Mouse (Mus musculus): ENCODE measurements around the gene Spata48.
A peak's percentile ranks its signal among the peaks of the same experiment; 100 is the strongest.

The Spata48 gene

GRCm38 (mm10) chr11:11461635-11462560 lies at the start of gene Spata48, which contains the start of gene Zpbp:
Spata48 (plus strand) TSS chr11:11462094.
Zpbp (minus strand) TSS chr11:11462408.
- peak; percentile 89 for ATAC-seq (ENCODE audit: insufficient number of reproducible peaks, low FRiP score, low TSS enrichment)

GRCm38 (mm10) chr11:11414188-11414587 lies 47.7 kb upstream of the Spata48 start:
- ATAC-seq (ENCODE audit: insufficient number of reproducible peaks, low FRiP score, low TSS enrichment) = no peak

GRCm38 (mm10) chr11:11417356-11417755 lies 44.5 kb upstream of the Spata48 start:
- ATAC-seq (ENCODE audit: insufficient number of reproducible peaks, low FRiP score, low TSS enrichment) = no peak

- no peak for ATAC-seq (ENCODE audit: insufficient number of reproducible peaks, low FRiP score, low TSS enrichment)
Observed at GRCm38 (mm10) chr11:11455037-11455436, 6.9 kb upstream of the Spata48 start.

GRCm38 (mm10) chr11:11462561-11462890 lies 632 bp downstream of the Spata48 start:
- no peak for ATAC-seq (ENCODE audit: insufficient number of reproducible peaks, low FRiP score, low TSS enrichment)

GRCm38 (mm10) chr11:11468924-11469323 lies 7.0 kb downstream of the Spata48 start:
- ATAC-seq (ENCODE audit: insufficient number of reproducible peaks, low FRiP score, low TSS enrichment) = no peak

GRCm38 (mm10) chr11:11484378-11484777 lies 22.5 kb downstream of the Spata48 start:
- ATAC-seq (ENCODE audit: insufficient number of reproducible peaks, low FRiP score, low TSS enrichment) = no peak

GRCm38 (mm10) chr11:11492044-11492443 lies 30.1 kb downstream of the Spata48 start:
- ATAC-seq (ENCODE audit: insufficient number of reproducible peaks, low FRiP score, low TSS enrichment) = no peak

GRCm38 (mm10) chr11:11495697-11496096 lies 33.8 kb downstream of the Spata48 start:
- no peak for ATAC-seq (ENCODE audit: insufficient number of reproducible peaks, low FRiP score, low TSS enrichment)

- no peak for ATAC-seq (ENCODE audit: insufficient number of reproducible peaks, low FRiP score, low TSS enrichment)
Observed at GRCm38 (mm10) chr11:11499944-11500343, 38.0 kb downstream of the Spata48 start.

- ATAC-seq (ENCODE audit: insufficient number of reproducible peaks, low FRiP score, low TSS enrichment) = no peak
Observed at GRCm38 (mm10) chr11:11506187-11506586, 44.3 kb downstream of the Spata48 start.

- no peak for ATAC-seq (ENCODE audit: insufficient number of reproducible peaks, low FRiP score, low TSS enrichment)
Observed at GRCm38 (mm10) chr11:11509413-11509812, 47.5 kb downstream of the Spata48 start.

- no peak for ATAC-seq (ENCODE audit: insufficient number of reproducible peaks, low FRiP score, low TSS enrichment)
Observed at GRCm38 (mm10) chr11:11512056-11512455, 50.2 kb downstream of the Spata48 start.

GRCm38 (mm10) chr11:11513008-11513799 lies 51.3 kb downstream of the Spata48 start:
- no peak for ATAC-seq (ENCODE audit: insufficient number of reproducible peaks, low FRiP score, low TSS enrichment)

- ATAC-seq (ENCODE audit: insufficient number of reproducible peaks, low FRiP score, low TSS enrichment) = no peak
Observed at GRCm38 (mm10) chr11:11514920-11515319, 53.0 kb downstream of the Spata48 start.

- ATAC-seq (ENCODE audit: insufficient number of reproducible peaks, low FRiP score, low TSS enrichment) = no peak
Observed at GRCm38 (mm10) chr11:11517781-11518435, 56.0 kb downstream of the Spata48 start.

GRCm38 (mm10) chr11:11519255-11520243 lies 57.7 kb downstream of the Spata48 start:
- no peak for ATAC-seq (ENCODE audit: insufficient number of reproducible peaks, low FRiP score, low TSS enrichment)

- ATAC-seq (ENCODE audit: insufficient number of reproducible peaks, low FRiP score, low TSS enrichment) = no peak
Observed at GRCm38 (mm10) chr11:11521908-11522441, 60.1 kb downstream of the Spata48 start.

- ATAC-seq (ENCODE audit: insufficient number of reproducible peaks, low FRiP score, low TSS enrichment) = no peak
Observed at GRCm38 (mm10) chr11:11528760-11529159, 66.9 kb downstream of the Spata48 start.
